Mouse (Mus musculus): ENCODE measurements around the gene Naaladl2.
"Not testable (repeated sequence)": the region's sequence is repeated elsewhere in the genome, so short reads cannot be mapped to it uniquely, and the experiment has no call there.

Gene Naaladl2

DNA sequence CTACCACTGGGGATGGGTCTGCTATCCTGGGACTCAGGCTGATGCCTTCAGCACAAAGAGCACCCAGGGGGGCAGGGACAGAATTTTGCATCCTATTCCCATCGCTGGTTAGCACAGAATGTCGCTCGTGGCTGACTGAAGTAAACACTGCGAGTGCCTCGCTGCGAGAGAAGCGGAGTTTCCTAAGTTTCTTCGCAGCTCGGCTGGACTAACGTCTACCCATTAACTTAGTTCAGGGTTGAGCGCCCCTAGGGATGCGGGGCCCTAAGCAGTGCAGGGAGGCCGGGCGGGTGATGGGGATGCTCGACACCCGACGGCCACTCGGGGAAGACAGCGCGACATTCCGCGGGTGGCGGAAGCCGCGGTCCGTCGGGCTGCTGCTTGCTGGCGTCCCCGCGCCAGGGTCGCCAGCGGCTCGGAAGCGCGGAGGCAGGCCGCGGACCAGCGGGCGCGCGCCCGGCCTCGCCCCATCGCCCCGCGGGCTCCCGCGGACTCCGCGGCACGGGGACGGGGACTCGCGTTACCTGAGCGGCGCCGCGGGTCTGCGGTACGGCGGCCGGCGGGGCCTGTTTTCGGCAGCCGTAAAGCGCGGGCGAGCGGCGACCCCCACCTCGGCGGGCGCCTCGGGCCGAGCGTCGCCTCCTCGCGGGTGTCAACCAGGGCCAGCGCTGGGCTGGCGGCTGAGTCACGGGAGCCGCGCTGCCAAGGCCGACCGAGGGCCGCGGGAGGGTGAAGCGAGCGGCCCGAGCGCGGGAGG is at the start of gene Naaladl2:
Naaladl2 (minus strand) TSS at position 707 of the 757 bp plus-strand sequence.
- no peak for DNase-seq (ENCODE audit: low read depth in 2 of 2, low spot score in 2 of 2)

DNA sequence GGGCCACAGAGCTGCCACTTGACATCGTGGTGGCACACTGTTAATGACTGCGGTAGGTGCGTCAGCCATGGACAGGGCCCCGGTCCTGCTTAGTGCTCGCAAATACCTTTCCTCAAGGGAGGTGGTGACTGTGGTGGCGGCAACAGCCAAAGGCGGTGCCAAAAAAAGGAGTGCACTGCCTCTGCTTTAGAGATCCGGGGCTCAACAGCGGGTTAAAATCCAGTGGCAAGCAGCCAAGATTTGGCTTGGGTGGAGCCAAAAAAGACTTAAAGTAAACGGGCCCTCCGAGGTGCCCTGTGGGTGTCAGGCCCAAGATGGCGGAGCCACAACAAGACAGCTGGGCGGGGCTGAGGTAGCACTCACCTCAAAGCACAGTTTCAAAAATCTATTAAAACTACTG is 7.7 kb upstream of the Naaladl2 start:
- no peak for DNase-seq (ENCODE audit: low read depth in 2 of 2, low spot score in 2 of 2)

DNA sequence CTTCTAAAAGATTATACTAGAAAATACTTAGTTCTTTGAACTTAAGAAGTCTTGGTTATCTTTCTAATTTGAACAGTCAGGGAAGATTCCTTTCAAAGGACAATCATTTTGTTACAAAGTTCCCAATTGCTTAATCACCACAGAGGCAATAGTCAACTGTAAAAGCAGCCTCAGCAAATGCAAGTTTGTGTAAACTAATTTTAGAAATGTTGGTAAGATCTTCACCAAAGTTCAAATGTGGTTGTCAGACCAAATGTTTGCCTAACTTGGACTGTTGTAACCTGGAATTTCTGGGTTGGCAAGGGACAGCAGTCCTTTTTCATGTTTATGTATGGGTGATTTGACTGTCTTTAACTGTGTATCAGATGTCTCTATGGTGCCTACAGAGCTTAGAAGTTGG is 3.2 kb upstream of the Naaladl2 start:
- no peak for DNase-seq (ENCODE audit: low read depth in 2 of 2, low spot score in 2 of 2)

DNA sequence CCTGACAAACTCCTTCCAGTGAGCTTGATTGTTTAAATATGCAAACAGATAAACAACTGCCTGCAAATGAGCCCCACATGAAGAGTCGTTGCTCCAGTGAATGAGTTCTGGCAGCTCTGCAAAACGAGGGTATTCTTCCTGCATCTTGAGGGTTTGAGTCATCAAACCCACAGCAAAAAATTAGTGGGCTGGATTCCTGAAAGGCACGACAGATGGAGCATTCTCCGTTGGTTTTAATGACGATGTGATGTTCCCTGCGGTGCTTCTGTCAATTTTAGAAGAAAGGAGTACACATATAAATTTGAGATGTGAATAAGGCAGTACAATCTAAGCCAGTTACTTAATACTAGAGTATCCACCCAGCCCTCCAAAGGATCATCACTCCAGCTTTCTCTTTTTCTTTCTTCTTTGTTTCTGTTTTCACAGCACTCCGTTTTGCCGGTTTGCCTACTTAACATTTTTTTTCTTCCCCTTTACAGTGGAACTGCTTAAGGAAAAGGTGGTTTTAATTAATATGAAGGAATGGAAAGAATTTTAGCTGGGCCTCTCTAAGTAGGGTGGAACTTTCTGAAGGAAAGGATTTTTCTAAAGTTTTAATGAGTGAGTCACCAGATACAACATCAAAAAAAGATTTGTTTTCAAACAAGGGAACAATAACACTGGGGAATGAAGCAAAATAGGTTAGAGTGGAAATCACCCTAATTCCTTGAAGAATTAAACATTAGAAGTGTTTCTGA is 1.1 kb upstream of the Naaladl2 start:
- no peak for DNase-seq (ENCODE audit: low read depth in 2 of 2, low spot score in 2 of 2)

DNA sequence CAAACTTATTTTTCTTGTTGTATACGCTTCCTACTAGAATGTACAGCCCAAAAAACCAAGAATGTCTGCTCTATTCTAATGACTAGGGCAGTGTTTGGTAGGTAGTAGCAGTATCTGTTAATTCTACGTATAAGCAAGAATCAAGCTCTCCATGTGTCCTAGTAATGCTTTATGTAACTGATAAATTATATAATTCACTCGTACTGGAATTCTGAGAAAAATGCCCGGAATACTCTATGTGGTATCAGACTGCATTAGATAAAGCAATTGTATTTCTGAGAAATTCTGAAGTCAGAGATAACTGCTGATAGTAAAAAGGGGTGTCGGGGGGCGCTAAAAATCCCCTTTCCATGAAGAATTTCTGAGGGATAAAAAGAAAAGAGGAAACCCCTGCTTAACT is 950 bp downstream of the Naaladl2 start:
- no peak for DNase-seq (ENCODE audit: low read depth in 2 of 2, low spot score in 2 of 2)

DNA sequence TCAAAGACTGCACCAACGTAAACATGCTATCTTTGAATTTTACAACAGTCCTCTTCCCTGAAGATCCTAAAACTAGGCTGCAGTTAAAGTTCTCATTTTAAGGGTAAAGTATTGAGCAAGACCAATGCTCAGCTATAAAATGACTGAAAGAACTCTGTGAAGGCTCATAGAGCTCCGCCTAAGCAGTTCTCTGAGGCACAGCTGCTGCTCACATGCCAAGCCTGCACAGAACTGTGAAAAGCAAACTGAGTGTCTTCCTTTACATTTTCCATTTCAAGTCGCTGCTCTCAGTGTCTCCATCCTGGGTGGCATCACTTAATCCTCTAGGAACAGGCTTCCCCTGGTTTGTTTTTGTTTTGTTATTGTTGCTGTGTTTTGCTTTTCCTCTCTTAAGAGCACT is 12.2 kb downstream of the Naaladl2 start:
- no peak for DNase-seq (ENCODE audit: low read depth in 2 of 2, low spot score in 2 of 2)

DNA sequence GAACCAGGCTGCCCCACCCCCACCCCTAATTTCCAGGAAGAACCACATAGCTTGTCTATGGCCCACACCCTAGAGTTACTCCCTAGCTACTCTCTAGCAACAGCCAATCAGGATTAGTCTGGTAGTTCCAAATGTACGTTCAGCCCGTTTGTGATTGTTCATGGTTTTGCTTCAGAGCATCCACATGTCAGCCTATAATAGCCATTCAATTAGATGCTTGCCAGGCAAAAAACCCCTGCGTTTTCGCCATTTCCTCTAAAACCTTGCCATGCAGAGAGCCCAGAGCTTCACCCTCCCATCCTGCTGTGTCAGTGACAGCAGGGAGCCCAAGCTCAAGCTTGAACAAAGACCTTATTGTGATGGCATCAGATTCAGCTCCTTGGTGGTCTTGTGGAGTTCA is 16.2 kb downstream of the Naaladl2 start:
- DNase-seq (ENCODE audit: low read depth in 2 of 2, low spot score in 2 of 2): no peak

DNA sequence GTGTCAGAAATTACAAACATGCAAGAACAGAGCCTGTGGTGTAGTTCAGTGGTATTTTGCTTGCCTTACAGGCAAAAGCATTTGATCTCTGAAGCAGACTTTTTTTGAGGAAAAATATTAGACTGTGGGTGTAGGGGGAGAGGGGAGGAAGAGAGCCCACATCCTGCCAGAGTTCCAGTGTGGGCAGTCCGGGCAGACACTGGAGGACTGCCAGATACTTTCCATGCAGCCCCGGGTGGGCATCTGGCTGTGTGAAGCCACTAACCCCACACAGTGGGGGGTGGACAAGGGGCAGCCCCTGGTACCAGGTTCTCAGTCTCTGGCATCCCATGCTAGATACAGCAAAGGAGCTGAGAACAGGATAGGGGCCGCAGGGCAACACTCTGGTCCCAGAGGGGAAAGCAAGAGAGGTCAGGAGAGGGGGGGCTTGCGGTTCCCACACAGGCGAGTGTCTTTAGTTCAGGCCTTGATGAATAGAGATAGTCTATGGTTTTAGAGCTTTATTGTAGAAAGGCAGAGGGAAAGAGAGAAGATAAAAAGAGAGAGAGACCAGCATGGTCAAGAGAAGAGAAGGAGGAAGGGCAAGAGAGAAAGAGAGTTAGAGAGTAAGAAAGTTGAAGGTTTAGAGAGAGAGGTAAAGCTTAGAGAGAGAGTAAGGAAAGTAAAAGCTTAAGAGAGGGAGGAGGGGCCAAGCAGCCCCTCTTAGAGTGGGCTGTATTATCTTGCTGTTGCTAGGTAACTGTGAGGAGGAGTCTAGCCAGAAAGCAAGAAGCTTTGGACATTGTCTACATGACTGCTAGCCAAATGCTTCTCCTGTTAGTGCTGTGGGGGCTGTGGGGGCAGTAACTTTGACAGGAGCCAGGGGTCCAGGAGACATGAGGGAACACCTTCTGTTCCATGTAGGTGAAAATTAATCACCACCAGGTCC is 18.9 kb downstream of the Naaladl2 start:
- no peak for DNase-seq (ENCODE audit: low read depth in 2 of 2, low spot score in 2 of 2)

DNA sequence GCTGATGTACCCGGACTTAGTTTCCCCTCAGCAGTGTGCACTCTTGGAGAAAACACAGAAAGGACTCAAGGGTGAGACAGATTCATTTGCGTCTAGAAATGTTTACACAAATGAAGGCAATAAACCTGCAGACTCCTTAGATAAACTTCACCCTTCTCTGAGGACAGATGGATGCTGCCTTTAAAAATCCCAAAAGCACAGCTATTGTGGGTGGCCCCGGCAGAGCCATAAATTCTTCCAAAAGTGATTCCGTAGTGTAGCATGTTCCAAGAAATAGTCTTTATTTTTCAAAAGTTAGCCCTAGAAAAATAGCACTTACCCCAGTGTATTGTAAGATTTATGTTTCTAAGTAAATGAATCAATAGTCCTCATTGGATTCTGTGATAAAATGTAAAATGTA is 31.0 kb downstream of the Naaladl2 start:
- DNase-seq (ENCODE audit: low read depth in 2 of 2, low spot score in 2 of 2): no peak

DNA sequence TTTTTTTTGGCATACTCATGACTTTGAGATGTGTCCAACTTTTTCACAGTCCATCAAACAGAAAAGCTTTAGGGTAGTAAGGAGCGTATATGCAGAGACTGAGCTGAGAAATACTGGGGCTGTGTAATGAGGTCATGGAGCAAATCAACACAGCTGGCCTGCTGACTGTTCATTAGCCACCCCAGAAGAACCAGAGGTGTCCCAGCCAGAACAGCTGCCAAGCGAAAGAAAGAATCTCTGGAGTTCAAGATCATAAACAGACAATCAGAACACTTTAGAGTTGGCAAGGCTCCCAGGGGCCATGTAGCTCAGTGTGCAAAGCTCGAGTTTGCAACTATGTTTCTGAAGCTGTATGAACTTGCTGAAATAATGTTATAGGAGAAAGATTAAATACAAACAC is 35.1 kb downstream of the Naaladl2 start:
- no peak for DNase-seq (ENCODE audit: low read depth in 2 of 2, low spot score in 2 of 2)

DNA sequence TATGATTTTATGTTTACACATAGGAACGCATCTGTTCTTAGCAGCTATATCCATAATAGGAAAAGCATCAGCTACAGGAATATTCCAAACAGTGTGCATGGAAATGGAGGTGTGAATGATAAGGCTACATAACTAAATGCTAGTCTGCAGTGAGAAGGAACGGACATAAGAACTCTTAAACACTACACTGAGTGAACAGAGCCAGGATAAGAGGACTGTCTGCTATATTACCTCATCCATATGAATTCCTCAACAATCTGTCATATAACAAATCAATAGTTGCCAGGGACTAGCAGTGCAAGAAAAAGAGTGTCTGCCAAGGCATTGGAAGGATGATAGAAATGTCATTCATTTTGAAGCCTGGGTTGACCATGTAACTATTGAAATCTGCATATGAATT is 51.1 kb downstream of the Naaladl2 start:
- no peak for DNase-seq (ENCODE audit: low read depth in 2 of 2, low spot score in 2 of 2)

DNA sequence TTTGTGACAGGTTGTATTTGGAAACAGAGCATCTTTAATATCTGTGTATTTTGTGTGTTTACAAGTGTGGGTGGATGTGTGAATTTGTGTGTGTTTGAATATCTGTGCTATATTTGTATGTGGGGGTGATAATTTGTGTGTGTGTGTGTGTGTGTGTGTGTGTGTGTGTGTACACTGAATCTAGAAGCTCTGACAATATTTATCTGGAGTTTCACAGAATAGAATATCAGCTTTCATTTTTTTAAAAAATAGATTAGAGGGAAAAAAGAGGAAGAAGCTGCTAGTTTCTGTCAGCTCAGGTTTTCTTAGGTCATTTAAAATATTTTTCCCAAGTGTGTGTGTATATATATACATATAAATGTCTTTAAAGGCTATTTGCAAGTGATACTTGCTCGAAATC is 68.3 kb downstream of the Naaladl2 start:
- DNase-seq (ENCODE audit: low read depth in 2 of 2, low spot score in 2 of 2): no peak

DNA sequence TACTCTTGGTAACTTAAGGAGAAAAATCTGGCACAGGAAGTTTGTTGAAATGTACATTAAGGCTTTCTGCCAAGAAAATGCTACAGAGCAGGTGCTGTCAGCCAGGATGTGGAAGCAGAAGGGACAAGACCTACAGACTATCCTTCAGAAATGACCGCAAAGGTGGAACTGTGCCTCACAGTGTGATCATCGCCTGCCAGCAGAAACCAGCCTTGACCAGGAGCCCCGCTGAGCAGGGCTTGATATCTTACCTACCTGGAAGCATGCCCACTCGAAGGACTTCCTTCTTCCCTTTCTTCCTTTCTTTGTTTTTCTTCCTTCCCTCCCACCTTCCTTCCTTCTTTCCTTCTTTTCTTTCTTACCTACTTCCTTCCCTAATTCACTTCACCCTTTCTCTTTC is 69.8 kb downstream of the Naaladl2 start:
- DNase-seq (ENCODE audit: low read depth in 2 of 2, low spot score in 2 of 2): no peak

DNA sequence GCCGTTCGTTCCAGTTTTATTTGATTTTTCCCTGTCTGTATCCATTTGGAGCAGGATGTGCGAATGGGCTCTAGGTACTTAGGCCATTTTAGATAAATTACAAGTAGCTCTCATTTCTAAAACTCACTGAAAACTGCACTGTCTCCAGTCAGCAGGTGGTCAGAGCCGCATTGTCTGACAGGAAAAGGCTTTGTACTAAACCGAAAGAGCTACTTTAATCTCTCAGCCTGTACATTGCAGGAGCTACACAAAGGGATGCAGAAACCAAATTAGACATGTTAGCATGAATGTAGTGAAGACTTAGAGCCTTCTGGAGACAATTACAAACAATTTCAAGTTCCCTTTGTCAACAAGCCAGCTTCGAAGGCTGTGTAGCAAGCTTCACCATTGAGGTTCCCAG is 70.2 kb downstream of the Naaladl2 start:
- no peak for DNase-seq (ENCODE audit: low read depth in 2 of 2, low spot score in 2 of 2)

DNA sequence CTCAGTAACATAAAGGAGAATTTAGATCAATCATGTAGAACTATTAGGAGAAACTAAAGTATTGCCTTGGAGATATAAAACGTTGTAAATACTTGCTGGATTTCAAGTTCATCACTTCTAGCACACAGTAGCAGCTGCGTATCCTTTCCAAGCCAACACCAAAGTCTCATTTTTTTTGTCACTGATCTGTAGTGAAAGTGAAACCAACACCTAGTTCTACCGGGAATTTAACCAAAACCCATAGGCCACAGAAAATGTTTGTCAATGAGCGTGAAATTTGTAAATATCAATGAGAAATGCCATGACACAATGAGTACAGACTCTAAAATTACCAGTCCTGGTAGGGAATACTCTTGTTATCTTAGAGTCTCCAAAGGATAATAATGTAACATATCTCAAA is 80.8 kb downstream of the Naaladl2 start:
- DNase-seq (ENCODE audit: low read depth in 2 of 2, low spot score in 2 of 2): no peak

DNA sequence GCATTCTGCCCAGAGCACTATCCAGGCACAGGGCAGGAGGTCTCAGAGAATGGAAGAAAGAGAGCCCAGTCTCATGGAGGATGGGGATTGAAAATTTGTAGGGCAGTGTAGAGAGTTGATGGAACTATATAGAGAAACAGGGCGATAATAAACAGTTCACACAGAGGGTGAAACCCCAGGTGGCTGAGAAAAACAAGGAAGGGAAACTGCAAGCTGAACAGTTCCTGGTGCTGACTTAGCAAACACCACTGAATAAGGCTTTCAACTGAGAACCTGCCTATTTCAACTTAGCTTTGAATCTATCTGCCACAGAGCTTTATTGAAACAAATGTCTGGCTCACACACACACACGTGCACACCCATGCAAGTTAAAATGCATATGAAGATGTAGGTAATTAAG is 91.1 kb downstream of the Naaladl2 start:
- no peak for DNase-seq (ENCODE audit: low read depth in 2 of 2, low spot score in 2 of 2)

DNA sequence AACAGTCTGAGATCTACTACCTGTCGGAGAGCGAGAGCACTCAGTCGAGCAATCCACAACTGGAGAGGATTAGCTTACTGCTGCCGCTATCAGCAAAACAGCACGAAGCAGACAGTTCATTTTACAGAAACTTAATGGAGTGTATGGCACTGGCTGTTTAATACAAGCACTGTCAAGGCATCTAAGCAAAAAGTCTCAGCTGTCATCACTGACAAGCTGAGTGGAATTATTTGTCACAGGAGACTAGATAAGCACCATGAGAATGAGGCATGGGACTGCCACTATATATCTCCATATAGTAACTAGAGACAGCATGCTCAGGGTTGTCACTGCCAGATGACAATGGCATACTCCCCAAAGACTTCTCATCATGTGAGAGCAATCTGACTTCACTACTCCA is 124.1 kb downstream of the Naaladl2 start:
- DNase-seq (ENCODE audit: low read depth in 2 of 2, low spot score in 2 of 2): no peak

DNA sequence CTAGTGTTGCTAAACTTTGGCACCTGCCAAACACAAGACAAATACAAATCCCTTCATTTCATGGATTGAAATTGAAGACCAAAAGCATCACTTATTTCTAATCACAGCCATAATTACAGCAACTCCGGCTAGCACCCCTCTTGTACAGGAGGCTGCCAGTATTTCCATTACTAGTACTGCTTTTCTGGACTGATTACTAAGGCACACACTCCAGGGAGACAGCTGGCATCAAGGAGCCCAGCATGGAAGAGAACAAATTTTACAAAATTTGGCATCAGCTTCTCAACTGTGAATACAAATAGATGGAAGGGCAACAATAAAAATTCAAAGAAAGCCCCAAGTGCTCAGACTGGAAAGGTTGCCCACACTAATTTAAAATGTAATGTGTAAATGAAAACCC is 133.3 kb downstream of the Naaladl2 start:
- DNase-seq (ENCODE audit: low read depth in 2 of 2, low spot score in 2 of 2): no peak

DNA sequence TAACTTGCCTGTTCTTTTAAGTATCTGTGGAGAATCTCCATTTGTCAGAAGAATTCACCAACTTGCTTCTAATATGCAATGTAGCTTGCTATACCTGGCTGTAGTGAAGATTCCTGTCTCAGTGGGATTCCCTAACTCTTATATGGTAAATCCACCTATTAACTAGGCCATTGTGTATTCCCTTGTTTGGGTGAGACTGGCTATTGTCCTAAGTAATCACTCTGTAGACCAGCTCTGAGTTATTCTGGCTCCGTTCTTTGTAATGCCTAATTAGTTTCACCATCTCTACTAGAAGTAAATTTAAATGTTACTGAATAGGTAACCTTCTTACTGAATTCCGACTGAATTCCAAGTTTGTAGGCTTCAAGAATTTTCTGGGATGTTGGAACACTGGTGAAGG is 137.3 kb downstream of the Naaladl2 start:
- DNase-seq (ENCODE audit: low read depth in 2 of 2, low spot score in 2 of 2): not testable (repeated sequence)

DNA sequence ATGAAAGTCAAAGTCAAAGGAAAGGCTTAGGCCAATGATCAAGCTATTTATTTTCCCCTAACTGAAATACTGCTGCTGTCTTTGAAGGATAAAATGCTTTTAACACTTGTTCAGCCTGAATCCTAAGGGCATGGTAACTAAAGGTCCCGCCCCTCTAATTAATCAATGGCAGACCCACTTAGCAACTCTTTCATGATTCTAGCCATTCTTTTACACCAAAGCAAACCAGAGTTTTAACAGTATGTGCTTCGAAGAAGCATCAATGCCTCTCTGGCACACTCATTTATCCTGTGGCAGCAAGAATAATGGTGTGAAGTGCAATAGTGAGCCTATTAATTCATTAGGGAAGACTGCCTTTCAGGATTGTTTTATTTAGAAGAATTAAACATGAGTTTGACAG is 151.5 kb downstream of the Naaladl2 start:
- DNase-seq (ENCODE audit: low read depth in 2 of 2, low spot score in 2 of 2): no peak

DNA sequence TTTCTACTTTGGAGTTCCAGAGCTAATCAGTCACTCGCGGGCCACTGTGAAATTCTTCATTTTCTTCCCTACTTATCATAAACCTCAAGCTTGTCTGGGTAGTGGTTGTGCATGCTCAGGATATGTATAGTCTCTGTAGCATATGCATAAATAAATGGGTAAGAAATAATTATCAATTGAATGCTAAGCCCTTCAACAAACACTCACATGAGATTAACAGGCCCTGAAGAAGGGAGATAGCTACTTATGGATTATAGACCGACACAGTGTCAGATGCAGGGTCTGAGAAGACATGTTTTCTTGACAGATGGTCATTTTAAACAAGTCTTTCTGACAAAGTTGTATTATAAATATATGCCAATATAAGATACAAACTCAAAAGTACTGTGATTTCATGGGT is 152.0 kb downstream of the Naaladl2 start:
- DNase-seq (ENCODE audit: low read depth in 2 of 2, low spot score in 2 of 2): no peak

DNA sequence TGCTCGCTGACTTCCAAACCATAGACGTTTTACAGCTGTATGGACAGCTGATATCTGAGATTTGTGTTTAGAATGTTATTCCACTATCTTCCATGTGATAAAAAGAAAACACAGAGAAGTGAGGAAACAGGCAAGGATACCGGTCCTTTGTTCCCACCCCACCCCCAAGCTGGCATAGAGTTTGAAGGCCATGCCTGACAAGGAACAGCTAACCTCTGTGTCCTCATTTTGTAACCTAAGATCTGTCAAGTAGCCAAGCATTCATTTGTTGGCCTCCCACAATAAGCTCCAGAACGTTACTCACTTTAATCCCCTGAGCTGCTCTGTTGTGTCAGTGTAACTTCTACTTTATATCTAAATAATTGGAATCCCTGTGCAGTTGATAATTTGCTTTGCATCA is 161.9 kb downstream of the Naaladl2 start:
- DNase-seq (ENCODE audit: low read depth in 2 of 2, low spot score in 2 of 2): no peak
